Mouse (Mus musculus) CH12.LX (cell line): Measurements from ENCODE around the gene Ankrd39.

Source experiments
- BHLHE40 ChIP-seq: IDR thresholded peaks from 2 replicates; pipeline ENCODE4 v1.6.1; 2011; ENCODE audit warnings: mild to moderate bottlenecking, low read depth, low read length, improper control_type of control experiment
- CTCF ChIP-seq, 2 experiments: IDR thresholded peaks in 1 of 2; conservative IDR thresholded peaks in 1 of 2; 2 replicates each; pipeline ENCODE4 v1.5.1; 2011 to 2012; ENCODE audit warnings: low read depth in 2 of 2, low read length in 2 of 2, improper control_type of control experiment in 1 of 2, inconsistent platforms in 1 of 2, mild to moderate bottlenecking in 1 of 2, moderate library complexity in 1 of 2
- EP300 ChIP-seq: IDR thresholded peaks from 2 replicates; pipeline ENCODE4 v1.6.1; 2011; ENCODE audit warnings: low read length, improper control_type of control experiment
- HCFC1 ChIP-seq: IDR thresholded peaks from 2 replicates; pipeline ENCODE4 v1.6.1; 2012; ENCODE audit warnings: low read depth, mild to moderate bottlenecking, inconsistent platforms, low read length, improper control_type of control experiment
- MAZ ChIP-seq: IDR thresholded peaks from 2 replicates; pipeline ENCODE4 v1.6.1; 2012; ENCODE audit warnings: low read depth, mild to moderate bottlenecking, inconsistent platforms, low read length, improper control_type of control experiment, moderate library complexity
- MXI1 ChIP-seq: IDR thresholded peaks from 2 replicates; pipeline ENCODE4 v1.6.1; 2011; ENCODE audit warnings: mild to moderate bottlenecking, low read depth, low read length, improper control_type of control experiment
- MYC ChIP-seq: IDR thresholded peaks from 2 replicates; pipeline ENCODE4 v1.6.1; 2011; ENCODE audit warnings: low read depth, mild to moderate bottlenecking, improper control_type of control experiment, low read length
- POLR2A ChIP-seq: IDR thresholded peaks from 2 replicates; pipeline ENCODE4 v1.6.1; 2011; ENCODE audit warnings: low read depth, mild to moderate bottlenecking, improper control_type of control experiment, low read length
- SIN3A ChIP-seq: IDR thresholded peaks from 2 replicates; pipeline ENCODE4 v1.6.1; 2012; ENCODE audit warnings: low read length, improper control_type of control experiment, inconsistent platforms
- USF1 ChIP-seq: IDR thresholded peaks from 2 replicates; pipeline ENCODE4 v1.6.1; 2014; ENCODE audit warnings: low read depth, mild to moderate bottlenecking, inconsistent platforms, low read length, improper control_type of control experiment
- USF2 ChIP-seq: conservative IDR thresholded peaks from 2 replicates; pipeline ENCODE4 v1.6.1; 2011; ENCODE audit warnings: low read depth, low read length, improper control_type of control experiment

DNA sequence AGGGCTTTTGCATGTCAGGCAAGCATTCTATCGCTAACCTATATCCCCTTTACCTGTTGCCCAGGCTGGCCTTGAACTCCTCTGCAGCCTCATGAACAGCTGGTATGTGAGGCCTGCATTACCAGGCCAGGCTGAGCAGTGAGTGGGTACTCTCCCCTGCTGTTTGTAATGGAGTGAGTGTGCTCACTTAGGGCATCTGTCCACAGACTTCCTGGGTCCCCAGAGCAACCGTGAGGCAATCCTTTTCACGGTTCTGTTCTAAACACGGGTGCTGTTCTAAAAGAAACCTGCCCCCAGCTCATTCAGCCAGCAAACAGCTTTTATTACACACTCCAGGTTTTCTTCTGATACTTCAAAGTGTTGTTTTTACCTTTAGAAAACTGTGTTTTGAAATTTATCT is 8.5 kb downstream of the Ankrd39 start:
- TF ChIP-seq MAZ, result no peak
- no peak for TF ChIP-seq USF1
- TF ChIP-seq SIN3A, result no peak
- TF ChIP-seq CTCF (conservative IDR thresholded peaks at IDR 0.05 in 1 of 2, IDR thresholded peaks at IDR 0.05 in 1 of 2; ENCODE audit: low read depth in 2 of 2, low read length in 2 of 2), result no peak
- no peak for TF ChIP-seq EP300
- no peak for TF ChIP-seq BHLHE40
- no peak for TF ChIP-seq POLR2A
- TF ChIP-seq MXI1, result no peak
- TF ChIP-seq USF2, result no peak
- TF ChIP-seq MYC, result no peak
- no peak for TF ChIP-seq HCFC1
